Mouse (Mus musculus) spleen, postnatal 4 days (tissue): ENCODE measurements around the gene Btbd35f9.
"Not testable (repeated sequence)": the region's sequence is repeated elsewhere in the genome, so short reads cannot be mapped to it uniquely, and the experiment has no call there.

ENCODE experiments used
- DNase-seq, 2 experiments: peaks; one replicate each; pipeline ENCODE4 v3.0.0; 2022; ENCODE audit warnings: low spot score in 2 of 2

The Btbd35f9 gene

DNA sequence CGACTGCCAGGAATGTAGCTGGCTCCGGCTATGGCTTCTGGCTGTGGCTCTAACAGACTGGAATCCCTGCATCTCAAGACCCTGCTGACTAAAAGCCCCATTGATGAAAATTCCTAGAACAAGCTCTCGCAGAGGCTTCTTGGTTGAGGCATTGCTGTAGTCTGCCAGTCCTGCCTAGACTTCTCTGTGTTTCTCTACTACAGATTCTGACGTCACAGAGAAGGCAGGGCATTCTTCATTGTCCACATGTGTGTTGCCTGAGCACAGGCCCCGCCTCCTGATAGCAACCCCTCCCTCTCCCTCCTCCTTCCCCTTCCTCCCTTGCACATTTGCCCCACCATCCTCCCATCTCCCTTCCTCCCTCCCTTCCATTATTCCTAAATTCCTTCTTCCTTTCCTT, at the start of gene Btbd35f9:
Gene Btbd35f9 (minus strand): TSS at position 101 of the 400 bp plus-strand sequence.
- not testable (repeated sequence) for DNase-seq
